Mouse (Mus musculus) liver, adult 2 months (tissue): ENCODE results near the gene Lypla2.

Experiments used
- CTCF ChIP-seq: fragments of 200-500 bp; IDR thresholded peaks from 2 replicates; pipeline ENCODE4 v1.5.1; 2011; ENCODE audit warnings: low read depth, low read length, control low read depth
- POLR2A ChIP-seq: fragments of 200-500 bp; IDR thresholded peaks from 2 replicates; pipeline ENCODE4 v1.6.1; 2011; ENCODE audit warnings: low read length, control low read depth; ENCODE audit not compliant: insufficient read depth; ENCODE audit errors: extremely low read depth

DNA sequence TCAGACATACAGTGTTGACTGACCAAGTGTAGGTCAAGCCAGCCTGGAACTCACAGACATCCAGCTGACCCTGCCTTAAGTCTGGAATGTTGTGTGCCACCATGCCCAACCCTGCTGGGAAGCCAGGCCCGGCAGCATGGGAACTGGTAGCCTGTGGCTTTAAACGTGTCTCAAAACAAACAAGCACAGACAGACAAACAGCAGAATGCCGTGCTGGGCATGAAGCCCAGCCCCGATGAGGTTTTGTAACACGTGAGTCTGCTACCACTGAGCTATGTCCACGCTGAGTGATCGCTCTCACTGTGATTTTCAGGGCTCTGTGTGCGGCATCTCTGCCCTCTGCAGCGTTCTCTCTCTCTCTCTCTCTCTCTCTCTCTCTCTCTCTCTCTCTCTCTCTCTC is 16.5 kb downstream of the Lypla2 start:
- TF ChIP-seq POLR2A (no peak), CTCF (no peak)
